Mouse (Mus musculus) lung, postnatal 14 days (tissue): ENCODE data around the gene Atp6v0e.

ENCODE experiments used
- DNase-seq: peaks from one replicate; pipeline ENCODE4 v3.0.0; 2021

The Atp6v0e gene

GRCm38 (mm10) chr17:26724790-26725189 is 61.8 kb downstream of the Atp6v0e start:
- no peak for DNase-seq

GRCm38 (mm10) chr17:26726674-26727073 is 63.6 kb downstream of the Atp6v0e start:
- no peak for DNase-seq

GRCm38 (mm10) chr17:26727110-26727755 is 64.2 kb downstream of the Atp6v0e start:
- DNase-seq = no peak

GRCm38 (mm10) chr17:26742581-26742980 is 79.5 kb downstream of the Atp6v0e start:
- no peak for DNase-seq

GRCm38 (mm10) chr17:26743294-26743693 is 80.3 kb downstream of the Atp6v0e start:
- no peak for DNase-seq
